In the genomic region with DNA sequence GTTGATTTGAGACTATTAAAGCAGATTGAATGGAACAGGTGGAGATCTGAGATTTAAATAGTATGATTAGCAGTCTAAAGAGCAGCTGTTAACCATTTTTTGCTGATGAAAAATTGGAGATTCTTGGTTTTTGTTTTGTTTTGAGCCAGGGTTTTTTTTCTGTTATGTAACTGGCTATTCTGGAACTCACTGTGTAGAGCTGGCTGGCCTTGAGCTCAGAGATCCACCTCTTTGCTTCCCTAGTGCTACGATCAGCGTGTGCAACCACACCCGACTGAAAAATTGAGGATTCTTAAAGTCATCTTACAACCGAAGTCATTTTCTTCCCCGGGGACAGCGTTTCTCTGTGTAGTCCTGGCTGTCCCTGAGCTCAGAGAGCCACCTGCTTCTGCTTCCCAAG, we compare ENCODE assay signal across 8 mouse cellular contexts. TPM values are rescaled to one million over a fixed set of nuclear protein-coding genes. Genes with fewer than 3 reads are reported as not detected.
A peak's percentile ranks its signal among the peaks of the same experiment; 100 is the strongest.
DNase-seq lines count a peak whose midpoint lies in the region; ATAC-seq lines count a peak whose summit lies in the region.

No protein-coding gene starts in this region.

- peaks cover 43% of the 10 kb centered on the region for H3K4me1 ChIP-seq in midbrain, embryonic 10.5 days
- peaks cover 4% of the 10 kb centered on the region; the same call in 1 of the 2 replicates for H3K4me1 ChIP-seq in midbrain, embryonic 16.5 days (ENCODE audit: control insufficient read depth, insufficient read depth, low read length)
- H3K4me1 ChIP-seq in forebrain, embryonic 12.5 days, result peaks cover 25% of the 10 kb centered on the region
- H3K4me1 ChIP-seq in limb, embryonic 11.5 days (ENCODE audit: control insufficient read depth, insufficient read depth, low read length), result peaks cover 4% of the 10 kb centered on the region; the same call in 1 of the 2 replicates
- H3K4me1 ChIP-seq in stomach, embryonic 14.5 days (ENCODE audit: control insufficient read depth, insufficient read depth, low read length), result peaks cover 6% of the 10 kb centered on the region; the same call in 1 of the 2 replicates

- H3K4me2 ChIP-seq in midbrain, embryonic 16.5 days (ENCODE audit: low read length), result no peak overlapping the region; the same call in 1 of the 2 replicates
- H3K4me2 ChIP-seq in forebrain, embryonic 12.5 days, result peak overlapping the region; percentile 77
- H3K4me2 ChIP-seq in limb, embryonic 11.5 days (ENCODE audit: low read depth, severe bottlenecking), result peak overlapping the region; percentile 78
- peak overlapping the region; percentile 85 for H3K4me2 ChIP-seq in stomach, embryonic 14.5 days (replicated peaks; ENCODE audit: low read depth, low read length)

- 80% methylated on average over 6 of the region's 6 CpGs for WGBS in midbrain, embryonic 10.5 days
- WGBS in midbrain, embryonic 16.5 days, result 81% methylated on average over 6 of the region's 6 CpGs
- 83% methylated on average over 6 of the region's 6 CpGs for WGBS in forebrain, embryonic 12.5 days
- WGBS in limb, embryonic 11.5 days, result 77% methylated on average over 6 of the region's 6 CpGs
- 72% methylated on average over 6 of the region's 6 CpGs for WGBS in stomach, embryonic 14.5 days

- no peak overlapping the region for H3K9ac ChIP-seq in midbrain, embryonic 16.5 days (ENCODE audit: low read depth, low read length)
- H3K9ac ChIP-seq in forebrain, embryonic 12.5 days, result peak overlapping the region; percentile 64; the same call in 1 of the 2 replicates
- no peak overlapping the region for H3K9ac ChIP-seq in limb, embryonic 11.5 days (ENCODE audit: low read length)
- H3K9ac ChIP-seq in stomach, embryonic 14.5 days (replicated peaks; ENCODE audit: low read depth, low read length), result peak overlapping the region; percentile 38; the same call in 1 of the 2 replicates

- ATAC-seq in midbrain, embryonic 16.5 days, result no peak
- ATAC-seq in forebrain, embryonic 12.5 days (ENCODE audit: low FRiP score), result no peak
- no peak for ATAC-seq in limb, embryonic 11.5 days (ENCODE audit: insufficient number of reproducible peaks, low FRiP score, low TSS enrichment, low read depth)
- ATAC-seq in stomach, embryonic 14.5 days (ENCODE audit: insufficient number of reproducible peaks, insufficient read depth, low FRiP score, low read depth), result no peak

- H3K36me3 ChIP-seq in midbrain, embryonic 10.5 days, result peaks cover 20% of the 10 kb centered on the region; the same call in 1 of the 2 replicates
- peaks cover 12% of the 10 kb centered on the region for H3K36me3 ChIP-seq in midbrain, embryonic 16.5 days (ENCODE audit: control insufficient read depth, insufficient read depth, low read length)
- H3K36me3 ChIP-seq in forebrain, embryonic 12.5 days (replicated peaks), result peaks cover 3% of the 10 kb centered on the region; the same call in 1 of the 2 replicates
- no peaks in the 10 kb centered on the region; the same call in 1 of the 2 replicates for H3K36me3 ChIP-seq in limb, embryonic 11.5 days (ENCODE audit: control insufficient read depth, insufficient read depth, low read length)
- no peaks in the 10 kb centered on the region for H3K36me3 ChIP-seq in stomach, embryonic 14.5 days (ENCODE audit: control insufficient read depth, insufficient read depth, low read length)

- no peak for DNase-seq in midbrain, embryonic 10.5 days (ENCODE audit: low spot score)
- DNase-seq in limb, embryonic 11.5 days (ENCODE audit: low spot score), result no peak
- no peak for DNase-seq in cerebellum, postnatal 10 days
- no peak for DNase-seq in adrenal gland, adult 2 months
- no peak for DNase-seq in frontal cortex, postnatal 14 days (ENCODE audit: low spot score in 2 of 2)

- peak overlapping the region; percentile 93 for H3K27ac ChIP-seq in midbrain, embryonic 10.5 days (replicated peaks)
- H3K27ac ChIP-seq in midbrain, embryonic 16.5 days (ENCODE audit: low read length), result no peak overlapping the region
- H3K27ac ChIP-seq in forebrain, embryonic 12.5 days, result no peak overlapping the region
- no peak overlapping the region for H3K27ac ChIP-seq in limb, embryonic 11.5 days (replicated peaks; ENCODE audit: low read depth, low read length)
- no peak overlapping the region for H3K27ac ChIP-seq in stomach, embryonic 14.5 days (ENCODE audit: low read length)

- peak overlapping the region; percentile 72 for H3K4me3 ChIP-seq in midbrain, embryonic 10.5 days
- no peak overlapping the region for H3K4me3 ChIP-seq in midbrain, embryonic 16.5 days (ENCODE audit: low read depth, low read length)
- peak overlapping the region; percentile 65 for H3K4me3 ChIP-seq in forebrain, embryonic 12.5 days (replicated peaks)
- peak overlapping the region; percentile 57 for H3K4me3 ChIP-seq in limb, embryonic 11.5 days (ENCODE audit: low read depth, low read length)
- H3K4me3 ChIP-seq in stomach, embryonic 14.5 days (ENCODE audit: low read depth, low read length), result peak overlapping the region; percentile 60

- H3K9me3 ChIP-seq in midbrain, embryonic 10.5 days (replicated peaks), result no peaks in the 10 kb centered on the region
- H3K9me3 ChIP-seq in midbrain, embryonic 16.5 days (replicated peaks; ENCODE audit: control insufficient read depth, low read length, poor library complexity, severe bottlenecking), result no peaks in the 10 kb centered on the region
- no peaks in the 10 kb centered on the region for H3K9me3 ChIP-seq in forebrain, embryonic 12.5 days
- H3K9me3 ChIP-seq in limb, embryonic 11.5 days (ENCODE audit: control insufficient read depth, low read length), result no peaks in the 10 kb centered on the region
- no peaks in the 10 kb centered on the region for H3K9me3 ChIP-seq in stomach, embryonic 14.5 days (ENCODE audit: control insufficient read depth, low read depth, low read length)

- H3K27me3 ChIP-seq in midbrain, embryonic 10.5 days (ENCODE audit: low read depth, poor library complexity, severe bottlenecking), result no peaks in the 10 kb centered on the region
- H3K27me3 ChIP-seq in midbrain, embryonic 16.5 days (ENCODE audit: control insufficient read depth, insufficient read depth, low read depth, low read length), result no peaks in the 10 kb centered on the region
- no peaks in the 10 kb centered on the region for H3K27me3 ChIP-seq in forebrain, embryonic 12.5 days
- H3K27me3 ChIP-seq in limb, embryonic 11.5 days (ENCODE audit: control insufficient read depth, insufficient read depth, low read length), result no peaks in the 10 kb centered on the region
- H3K27me3 ChIP-seq in stomach, embryonic 14.5 days (ENCODE audit: control insufficient read depth, insufficient read depth, low read length), result no peaks in the 10 kb centered on the region

RNA-seq across cellular contexts. Expression of a gene that starts 0.9 kb away (rescaled TPM):
- 25.5 and 28.6 TPM in 2 replicates for polyA plus RNA-seq in midbrain, embryonic 10.5 days (2016; fragmentation: Nextera tagmentation; extraction: Ambion mirVana)
- 1.3 and 1.7 TPM in 2 replicates for polyA plus RNA-seq in midbrain, embryonic 16.5 days (2015; fragmentation: Nextera tagmentation; extraction: Ambion mirVana)
- 14.1 and 15.4 TPM in 2 replicates for polyA plus RNA-seq in forebrain, embryonic 12.5 days (2016; fragmentation: Nextera tagmentation; extraction: Ambion mirVana)
- polyA plus RNA-seq in limb, embryonic 11.5 days (2014; fragmentation: Nextera tagmentation; extraction: Ambion mirVana), result 8.9 and 10.0 TPM in 2 replicates
- polyA plus RNA-seq in stomach, embryonic 14.5 days (2014; fragmentation: Nextera tagmentation; extraction: Ambion mirVana), result 4.6 and 5.4 TPM in 2 replicates
- 1 to 10 TPM in 1 of 2 experiments, under 1 TPM in 1; 0.29 to 1.5 TPM for total RNA-seq in adrenal gland, adult 2 months (2021)
- 0.10 and 0.16 TPM in 2 replicates for polyA plus RNA-seq in adrenal gland, adult 2 months (2012; rRNA removed)

RNA-seq across cellular contexts. Expression of a gene that starts 15.2 kb away (rescaled TPM):
- 3.5 and 3.6 TPM in 2 replicates for polyA plus RNA-seq in midbrain, embryonic 10.5 days (2016; fragmentation: Nextera tagmentation; extraction: Ambion mirVana)
- 27.2 and 36.2 TPM in 2 replicates for polyA plus RNA-seq in midbrain, embryonic 16.5 days (2015; fragmentation: Nextera tagmentation; extraction: Ambion mirVana)
- 3.8 and 4.9 TPM in 2 replicates for polyA plus RNA-seq in forebrain, embryonic 12.5 days (2016; fragmentation: Nextera tagmentation; extraction: Ambion mirVana)
- 0.65 and 0.88 TPM in 2 replicates for polyA plus RNA-seq in limb, embryonic 11.5 days (2014; fragmentation: Nextera tagmentation; extraction: Ambion mirVana)
- 2.2 and 2.3 TPM in 2 replicates for polyA plus RNA-seq in stomach, embryonic 14.5 days (2014; fragmentation: Nextera tagmentation; extraction: Ambion mirVana)
- 10 to 100 TPM; 30.3 to 78.9 TPM for total RNA-seq in adrenal gland, adult 2 months (2021)
- 196 and 204 TPM in 2 replicates for polyA plus RNA-seq in adrenal gland, adult 2 months (2012; rRNA removed)

RNA-seq across cellular contexts. Expression of a gene that starts 23.5 kb away (rescaled TPM):
- 120 and 127 TPM in 2 replicates for polyA plus RNA-seq in midbrain, embryonic 10.5 days (2016; fragmentation: Nextera tagmentation; extraction: Ambion mirVana)
- 169 and 175 TPM in 2 replicates for polyA plus RNA-seq in midbrain, embryonic 16.5 days (2015; fragmentation: Nextera tagmentation; extraction: Ambion mirVana)
- 125 and 129 TPM in 2 replicates for polyA plus RNA-seq in forebrain, embryonic 12.5 days (2016; fragmentation: Nextera tagmentation; extraction: Ambion mirVana)
- 120 and 121 TPM in 2 replicates for polyA plus RNA-seq in limb, embryonic 11.5 days (2014; fragmentation: Nextera tagmentation; extraction: Ambion mirVana)
- 111 and 119 TPM in 2 replicates for polyA plus RNA-seq in stomach, embryonic 14.5 days (2014; fragmentation: Nextera tagmentation; extraction: Ambion mirVana)
- 100 to 1,000 TPM; 124 to 147 TPM for total RNA-seq in adrenal gland, adult 2 months (2021)
- 98.8 and 102 TPM in 2 replicates for polyA plus RNA-seq in adrenal gland, adult 2 months (2012; rRNA removed)

RNA-seq across cellular contexts. Expression of a gene that starts 40.2 kb away (rescaled TPM):
- 8.4 and 8.6 TPM in 2 replicates for polyA plus RNA-seq in midbrain, embryonic 10.5 days (2016; fragmentation: Nextera tagmentation; extraction: Ambion mirVana)
- 6.7 and 9.2 TPM in 2 replicates for polyA plus RNA-seq in midbrain, embryonic 16.5 days (2015; fragmentation: Nextera tagmentation; extraction: Ambion mirVana)
- 9.3 and 14.8 TPM in 2 replicates for polyA plus RNA-seq in forebrain, embryonic 12.5 days (2016; fragmentation: Nextera tagmentation; extraction: Ambion mirVana)
- polyA plus RNA-seq in limb, embryonic 11.5 days (2014; fragmentation: Nextera tagmentation; extraction: Ambion mirVana), result 31.7 and 44.4 TPM in 2 replicates
- polyA plus RNA-seq in stomach, embryonic 14.5 days (2014; fragmentation: Nextera tagmentation; extraction: Ambion mirVana), result 17.4 and 21.6 TPM in 2 replicates
- total RNA-seq in adrenal gland, adult 2 months (2021), result 10 to 100 TPM; 21.9 to 42.5 TPM
- polyA plus RNA-seq in adrenal gland, adult 2 months (2012; rRNA removed), result 34.5 and 35.1 TPM in 2 replicates

RNA-seq across cellular contexts. Expression of a gene that starts 43.6 kb away (rescaled TPM):
- 2,607 and 3,209 TPM in 2 replicates for polyA plus RNA-seq in midbrain, embryonic 10.5 days (2016; fragmentation: Nextera tagmentation; extraction: Ambion mirVana)
- 7,758 and 8,549 TPM in 2 replicates for polyA plus RNA-seq in midbrain, embryonic 16.5 days (2015; fragmentation: Nextera tagmentation; extraction: Ambion mirVana)
- polyA plus RNA-seq in forebrain, embryonic 12.5 days (2016; fragmentation: Nextera tagmentation; extraction: Ambion mirVana), result 4,517 and 4,745 TPM in 2 replicates
- 2,250 and 2,263 TPM in 2 replicates for polyA plus RNA-seq in limb, embryonic 11.5 days (2014; fragmentation: Nextera tagmentation; extraction: Ambion mirVana)
- 1,523 and 1,653 TPM in 2 replicates for polyA plus RNA-seq in stomach, embryonic 14.5 days (2014; fragmentation: Nextera tagmentation; extraction: Ambion mirVana)
- total RNA-seq in adrenal gland, adult 2 months (2021), result 10 to 100 TPM; 28.7 to 31.8 TPM
- 1.3 and 2.4 TPM in 2 replicates for polyA plus RNA-seq in adrenal gland, adult 2 months (2012; rRNA removed)

Comparison
In these comparisons a context has a peak if more than half of its experiments do, and no peak if none do; other contexts are left out.
1. H3K9ac ChIP-seq: peak in forebrain, embryonic 12.5 days (single experiment) and stomach, embryonic 14.5 days (single experiment); none in midbrain, embryonic 16.5 days (single experiment) and limb, embryonic 11.5 days (single experiment).